Mouse (Mus musculus) brain, embryonic 18.5 days (tissue): ENCODE measurements around the gene Arhgef2.
"Not testable (repeated sequence)": the region's sequence is repeated elsewhere in the genome, so short reads cannot be mapped to it uniquely, and the experiment has no call there.

Experiments
- DNase-seq: peaks from one replicate; pipeline ENCODE4 v3.0.0-alpha.2; 2012; ENCODE audit warnings: low read depth, low spot score

Gene Arhgef2

DNA sequence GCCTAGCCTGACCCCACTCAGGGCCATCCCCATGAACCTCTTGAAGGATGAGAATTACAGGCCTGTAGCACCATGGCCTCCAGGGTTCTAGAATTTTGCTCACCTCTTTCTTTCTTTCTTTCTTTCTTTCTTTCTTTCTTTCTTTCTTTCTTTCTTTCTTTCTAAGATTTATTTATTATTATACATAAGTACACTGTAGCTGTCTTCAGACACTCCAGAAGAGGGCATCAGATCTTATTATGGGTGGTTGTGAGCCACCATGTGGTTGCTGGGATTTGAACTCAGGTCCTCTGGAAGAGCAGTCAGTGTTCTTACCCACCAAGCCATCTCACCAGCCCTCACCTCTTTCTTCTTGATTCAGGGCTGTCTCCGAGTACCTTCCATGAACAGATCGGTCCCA, at the start of gene Arhgef2:
Gene Arhgef2 (plus strand): TSS at position 301 of the 400 bp plus-strand sequence.
- not testable (repeated sequence) for DNase-seq

DNA sequence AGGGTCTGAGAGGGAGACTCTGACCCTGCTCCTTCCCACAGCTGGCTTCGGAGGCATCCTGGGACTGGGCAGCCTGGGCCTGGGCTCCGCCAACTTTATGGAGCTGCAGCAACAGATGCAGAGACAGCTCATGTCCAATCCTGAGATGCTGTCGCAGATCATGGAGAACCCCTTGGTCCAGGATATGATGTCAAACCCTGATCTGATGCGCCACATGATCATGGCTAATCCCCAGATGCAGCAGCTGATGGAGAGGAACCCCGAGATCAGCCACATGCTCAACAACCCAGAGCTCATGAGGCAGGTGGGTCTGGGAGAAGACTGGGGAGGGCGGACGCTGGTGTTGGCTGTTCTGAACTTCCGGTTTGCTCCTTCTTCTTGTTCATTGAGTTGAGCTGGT, 49.1 kb upstream of the Arhgef2 start:
- no peak for DNase-seq

DNA sequence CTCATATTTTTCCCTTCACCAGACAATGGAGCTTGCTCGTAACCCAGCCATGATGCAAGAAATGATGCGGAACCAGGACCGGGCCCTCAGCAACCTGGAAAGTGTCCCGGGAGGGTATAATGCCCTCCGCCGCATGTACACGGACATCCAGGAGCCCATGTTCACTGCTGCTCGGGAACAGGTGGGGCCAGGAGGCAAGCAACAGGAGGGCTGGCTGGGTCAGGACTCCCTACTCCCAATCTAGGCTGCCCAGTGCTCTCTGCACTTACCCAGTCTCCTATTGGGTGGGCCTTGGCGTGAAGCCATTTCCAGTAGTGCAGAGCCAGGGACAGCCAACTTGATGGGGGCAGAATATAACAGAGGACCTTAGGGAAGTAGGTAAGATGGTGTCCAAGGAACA, 46.2 kb upstream of the Arhgef2 start:
- no peak for DNase-seq

DNA sequence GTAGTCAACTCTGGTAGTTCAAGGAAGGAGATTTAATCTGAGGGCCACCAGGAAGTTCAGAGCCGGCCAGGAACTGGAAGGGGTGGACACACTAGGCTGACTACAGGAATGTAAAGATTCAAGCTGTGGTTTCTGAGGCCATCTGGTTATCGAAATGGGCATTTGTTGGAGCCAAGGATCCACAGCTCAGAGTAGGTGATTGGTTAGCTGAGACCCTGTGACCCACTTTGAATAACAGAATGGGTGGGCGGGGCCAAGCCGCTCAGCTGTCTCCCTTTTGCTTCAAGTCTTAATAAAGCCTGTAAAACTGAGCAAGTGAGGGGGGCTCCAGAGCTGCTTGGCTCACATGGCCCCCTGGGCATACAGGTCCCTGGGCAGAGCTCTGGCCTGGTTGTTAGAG, 43.8 kb upstream of the Arhgef2 start:
- no peak for DNase-seq

DNA sequence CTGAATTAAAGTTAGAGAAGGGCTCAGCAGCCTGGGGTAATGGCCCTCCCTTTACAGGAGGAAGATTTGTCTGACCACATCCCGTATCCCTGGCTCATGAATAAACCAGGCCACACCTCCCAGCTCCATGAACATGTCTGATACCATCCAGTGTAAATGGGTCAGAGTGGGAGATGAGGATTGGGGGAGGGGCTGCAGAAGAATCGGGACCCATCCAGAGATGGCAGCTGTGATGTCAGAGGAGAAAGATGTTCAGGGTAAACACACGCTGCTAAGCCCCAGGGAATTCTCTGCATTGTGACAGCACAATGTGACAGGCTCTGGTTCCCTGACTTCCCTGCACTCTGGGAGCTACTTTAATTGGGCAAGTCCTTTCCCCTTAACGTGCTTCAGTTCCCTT, 42.3 kb upstream of the Arhgef2 start:
- no peak for DNase-seq

DNA sequence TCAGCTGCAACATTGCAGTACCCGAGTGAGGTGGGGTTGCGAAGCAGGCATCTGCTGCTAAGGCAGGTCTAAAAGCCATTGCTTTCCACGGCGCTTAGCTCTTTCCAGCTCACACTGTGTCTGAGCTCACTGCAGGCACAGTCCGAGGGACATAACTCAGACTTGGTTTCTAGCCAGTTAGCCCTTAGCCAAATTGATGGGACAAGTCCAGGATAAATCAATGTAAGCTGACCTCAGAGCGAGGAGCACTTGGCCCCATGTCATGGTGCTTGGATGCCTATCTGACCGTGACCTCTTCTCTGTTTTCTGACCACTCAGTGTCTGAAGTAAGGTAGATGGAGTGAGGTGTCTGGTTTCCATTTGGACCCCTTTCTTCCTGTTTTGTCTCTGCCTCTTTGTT, 41.8 kb upstream of the Arhgef2 start:
- DNase-seq: no peak

DNA sequence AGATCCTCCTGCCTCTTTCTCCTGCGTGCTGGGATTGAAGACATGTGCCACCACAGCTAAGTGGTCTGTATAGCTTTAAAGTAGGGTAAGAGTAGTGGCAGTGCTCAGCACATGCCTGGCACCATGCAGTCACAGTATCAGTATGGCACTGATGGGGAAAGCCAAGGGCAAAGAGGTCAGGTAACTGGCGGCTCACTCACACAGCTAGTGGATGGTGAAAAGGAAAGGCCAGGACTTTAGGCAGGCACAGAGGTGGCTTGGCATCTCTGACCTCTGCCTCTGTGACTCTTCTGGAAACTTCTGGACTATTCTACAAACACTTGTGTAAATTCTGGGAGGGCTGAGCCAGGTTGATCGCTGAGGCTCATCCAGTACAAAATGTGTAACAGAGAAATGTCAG, 39.6 kb upstream of the Arhgef2 start:
- DNase-seq: no peak

DNA sequence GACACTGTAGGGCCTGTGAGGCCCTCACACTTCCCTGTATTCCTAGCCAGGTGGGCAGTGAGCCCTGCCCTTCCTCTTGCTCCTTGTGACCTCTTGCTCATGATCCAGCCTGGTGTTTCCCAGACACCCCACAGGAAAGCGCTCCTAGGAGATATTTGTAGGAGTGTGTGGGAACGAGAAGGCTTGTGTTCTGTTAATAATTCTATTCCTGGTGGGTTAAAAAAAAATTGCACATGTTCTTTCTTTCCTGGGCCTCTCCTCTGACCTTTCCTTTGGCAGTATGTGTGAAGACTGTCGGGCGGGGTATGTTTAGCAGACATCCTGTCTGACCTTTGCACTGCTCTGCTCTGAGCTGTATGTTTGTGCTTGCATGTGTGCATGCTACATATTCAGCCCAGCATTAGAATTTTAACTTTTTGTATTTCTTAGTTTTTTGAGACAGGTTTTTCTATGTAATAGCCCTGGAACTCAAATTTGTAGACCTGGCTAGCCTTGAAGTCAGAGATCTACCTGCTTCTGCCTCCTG, 39.2 kb upstream of the Arhgef2 start:
- no peak for DNase-seq

DNA sequence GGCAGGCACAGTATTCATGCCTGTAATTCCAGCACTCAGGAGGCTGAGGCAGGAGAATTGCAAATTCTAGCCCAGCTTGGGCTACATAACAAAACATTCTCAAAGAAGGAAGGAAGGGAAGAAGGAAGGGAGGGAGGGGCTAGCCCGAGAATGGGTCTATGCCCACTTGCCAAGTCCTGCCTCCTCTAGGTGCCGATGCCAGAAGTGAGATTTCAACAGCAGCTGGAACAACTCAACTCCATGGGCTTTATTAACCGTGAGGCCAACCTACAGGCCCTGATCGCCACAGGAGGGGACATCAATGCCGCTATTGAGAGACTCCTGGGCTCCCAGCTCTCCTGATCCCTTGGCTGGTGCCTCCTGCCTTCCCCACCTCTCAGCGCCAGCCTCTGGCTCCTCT, 37.9 kb upstream of the Arhgef2 start:
- DNase-seq: no peak

DNA sequence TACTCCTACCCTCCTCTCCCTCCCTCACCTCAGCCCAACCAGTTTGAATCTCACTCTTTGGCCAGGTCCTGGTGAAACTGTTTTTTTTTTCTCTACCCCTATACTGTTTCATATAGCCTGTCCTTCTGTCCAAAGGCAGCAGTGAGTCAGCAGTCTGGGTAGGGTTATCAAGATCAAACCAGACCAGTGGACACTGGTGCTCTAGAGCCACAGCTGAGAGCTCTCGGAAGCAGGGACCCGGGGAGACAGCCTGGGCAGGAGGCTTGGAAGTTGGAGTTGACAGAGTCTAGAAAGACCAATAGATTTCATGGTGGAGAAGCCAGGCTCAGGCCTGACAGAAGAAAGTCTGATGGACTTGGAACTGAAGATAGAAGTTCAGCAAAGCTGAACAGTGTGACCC, 37.2 kb upstream of the Arhgef2 start:
- no peak for DNase-seq

DNA sequence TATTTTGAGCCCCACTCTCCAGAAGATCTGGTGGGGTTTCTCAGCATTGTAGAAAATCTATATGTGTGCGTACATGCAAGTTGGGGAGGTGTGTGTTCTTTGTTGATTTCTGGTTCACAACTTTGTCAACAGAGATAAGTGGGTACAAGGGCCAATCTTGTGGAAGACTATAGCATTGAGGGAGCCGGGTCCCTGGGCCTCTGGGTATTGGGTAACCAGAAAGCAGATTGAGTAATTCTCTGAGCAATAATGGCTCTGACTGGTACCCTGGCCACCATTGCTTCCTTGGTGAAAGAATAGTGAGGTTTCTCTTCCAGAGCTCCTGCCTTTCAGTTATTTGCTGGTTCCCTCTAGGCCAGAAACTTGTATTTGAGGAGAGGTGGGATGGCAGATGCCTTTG, 36.7 kb upstream of the Arhgef2 start:
- DNase-seq: no peak

DNA sequence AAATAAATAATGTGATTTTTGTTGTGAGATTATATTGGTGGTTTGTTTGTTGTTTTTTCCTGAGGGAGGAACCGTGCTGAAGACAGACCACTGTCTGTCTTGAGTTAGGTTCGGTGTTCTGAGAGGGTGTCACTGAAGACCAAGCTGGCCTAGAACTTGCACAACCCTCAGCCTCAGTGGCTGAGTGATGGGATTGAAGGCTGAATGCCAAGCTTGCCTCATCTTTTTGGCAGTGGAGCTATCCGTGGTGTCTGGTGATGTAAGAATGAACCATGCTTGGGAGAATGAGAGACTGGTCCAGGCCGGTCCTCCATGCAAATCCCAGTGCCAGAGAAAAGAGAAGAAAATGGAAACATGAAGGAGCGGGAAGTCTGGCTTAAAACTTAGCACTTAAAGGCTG, 36.1 kb upstream of the Arhgef2 start:
- DNase-seq: no peak

DNA sequence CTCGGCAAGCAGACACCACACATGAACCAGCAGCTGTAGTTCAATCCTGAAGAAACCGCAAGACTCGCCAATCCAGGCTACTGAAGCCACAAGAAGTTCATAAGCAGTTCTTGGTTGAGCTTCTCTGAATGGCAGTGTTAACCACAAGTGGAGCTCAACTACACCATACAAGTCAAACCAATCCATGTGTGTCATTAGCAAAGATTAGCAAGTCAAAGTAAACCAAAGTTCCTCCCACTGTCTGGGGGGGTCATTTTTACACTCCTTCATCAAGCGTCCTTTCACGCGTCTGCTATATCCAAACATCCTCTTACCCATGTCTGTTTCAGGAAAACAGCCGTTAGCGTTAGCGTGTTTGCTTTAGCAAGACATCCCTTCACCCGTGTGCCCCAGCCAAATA, 35.4 kb upstream of the Arhgef2 start:
- DNase-seq: no peak

DNA sequence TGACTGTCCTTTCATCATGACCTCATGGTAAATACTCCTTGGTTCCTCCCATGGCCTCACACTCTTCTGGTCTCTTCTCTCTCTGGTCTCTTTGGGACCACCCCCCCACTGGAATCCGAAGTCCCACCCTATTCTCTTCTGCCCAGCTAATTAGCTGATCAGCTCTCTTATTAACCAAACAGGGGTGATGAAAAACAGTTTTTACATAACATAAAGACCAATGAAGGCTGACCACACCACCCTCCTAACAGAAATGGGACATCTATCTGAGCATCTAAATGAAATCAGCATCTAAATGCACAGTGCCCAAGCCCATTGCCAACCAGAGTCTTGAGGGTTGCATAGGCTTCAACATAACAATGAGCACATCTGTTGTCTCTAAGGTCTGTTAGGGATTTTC, 33.9 kb upstream of the Arhgef2 start:
- DNase-seq: no peak

DNA sequence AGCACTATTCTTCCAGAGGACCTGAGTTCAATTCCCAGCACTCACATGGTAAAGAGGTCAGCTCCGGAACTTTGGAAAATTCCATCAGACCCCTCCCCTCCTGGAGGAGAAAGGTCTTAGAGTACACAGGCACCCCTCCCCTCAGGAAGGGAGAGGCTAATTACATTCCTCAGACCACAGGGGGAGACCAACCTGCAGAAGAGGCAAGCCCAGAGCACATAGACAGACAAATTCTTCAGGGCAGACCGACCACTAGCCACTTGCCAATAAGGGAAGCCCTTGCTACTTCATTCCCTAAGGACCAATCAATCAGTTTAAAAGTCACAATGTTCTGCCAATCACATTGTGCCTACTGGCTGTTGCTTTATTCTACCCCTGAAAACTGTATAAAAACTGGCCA, 32.9 kb upstream of the Arhgef2 start:
- no peak for DNase-seq

DNA sequence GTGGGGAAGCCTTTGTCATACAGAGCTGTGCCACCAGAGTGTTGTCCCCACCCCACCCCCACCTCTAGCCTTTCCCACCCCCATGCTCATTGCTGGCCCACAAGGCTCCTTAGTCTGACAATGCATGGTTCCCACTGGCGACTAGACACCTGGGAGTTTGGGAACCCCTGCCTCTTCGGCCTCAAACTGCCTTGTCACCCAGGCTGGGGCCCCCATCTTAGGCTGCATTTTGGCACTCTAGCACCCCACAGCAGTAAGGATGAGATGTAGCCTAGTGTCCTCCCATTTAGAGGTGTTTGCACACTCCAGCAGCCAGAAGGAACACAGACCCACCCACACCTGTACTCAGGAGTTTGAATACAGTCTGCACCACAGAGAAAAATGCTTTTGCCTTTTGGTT, 32.0 kb upstream of the Arhgef2 start:
- no peak for DNase-seq

DNA sequence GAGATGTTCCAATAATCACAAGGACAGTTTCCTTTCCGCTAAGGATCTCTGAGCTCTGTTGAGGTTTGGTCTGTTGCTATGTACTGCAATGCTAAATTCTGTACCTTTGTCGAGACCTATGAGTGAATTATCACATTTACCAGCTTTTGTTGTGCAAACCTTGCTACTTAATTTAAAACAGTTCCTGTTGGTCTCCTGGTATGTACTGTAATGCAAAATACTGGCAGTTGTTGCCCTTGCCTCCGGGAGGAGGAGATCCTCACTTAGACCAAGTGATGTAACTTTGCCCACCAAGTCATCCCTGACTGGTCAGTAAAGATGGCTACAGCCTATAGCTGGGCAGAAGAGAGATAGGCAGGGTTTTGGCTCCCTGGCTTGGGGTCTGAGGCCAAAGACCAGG, 30.2 kb upstream of the Arhgef2 start, which contains the start of gene Ssr2:
Gene Ssr2 (plus strand): TSS at position 337 of the 400 bp plus-strand sequence.
- DNase-seq: no peak

DNA sequence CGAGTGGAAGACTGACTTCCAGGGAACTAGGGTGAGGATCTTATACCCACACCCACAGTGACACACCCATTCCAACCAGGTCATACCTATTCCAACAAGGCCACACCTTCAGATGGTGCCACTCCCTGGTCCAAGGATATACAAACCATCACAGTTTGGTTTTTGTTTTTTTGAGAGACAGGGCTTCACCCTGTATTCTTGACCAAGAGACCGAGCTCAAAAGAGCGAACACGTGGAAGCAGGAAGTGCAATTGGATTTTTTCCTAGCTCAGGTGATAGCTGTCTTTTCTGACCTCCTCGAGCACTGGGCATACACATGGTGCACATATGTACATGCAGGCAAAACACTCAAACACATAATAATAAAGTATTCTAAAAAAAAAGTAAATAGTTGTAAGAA, 27.9 kb upstream of the Arhgef2 start:
- not testable (repeated sequence) for DNase-seq

DNA sequence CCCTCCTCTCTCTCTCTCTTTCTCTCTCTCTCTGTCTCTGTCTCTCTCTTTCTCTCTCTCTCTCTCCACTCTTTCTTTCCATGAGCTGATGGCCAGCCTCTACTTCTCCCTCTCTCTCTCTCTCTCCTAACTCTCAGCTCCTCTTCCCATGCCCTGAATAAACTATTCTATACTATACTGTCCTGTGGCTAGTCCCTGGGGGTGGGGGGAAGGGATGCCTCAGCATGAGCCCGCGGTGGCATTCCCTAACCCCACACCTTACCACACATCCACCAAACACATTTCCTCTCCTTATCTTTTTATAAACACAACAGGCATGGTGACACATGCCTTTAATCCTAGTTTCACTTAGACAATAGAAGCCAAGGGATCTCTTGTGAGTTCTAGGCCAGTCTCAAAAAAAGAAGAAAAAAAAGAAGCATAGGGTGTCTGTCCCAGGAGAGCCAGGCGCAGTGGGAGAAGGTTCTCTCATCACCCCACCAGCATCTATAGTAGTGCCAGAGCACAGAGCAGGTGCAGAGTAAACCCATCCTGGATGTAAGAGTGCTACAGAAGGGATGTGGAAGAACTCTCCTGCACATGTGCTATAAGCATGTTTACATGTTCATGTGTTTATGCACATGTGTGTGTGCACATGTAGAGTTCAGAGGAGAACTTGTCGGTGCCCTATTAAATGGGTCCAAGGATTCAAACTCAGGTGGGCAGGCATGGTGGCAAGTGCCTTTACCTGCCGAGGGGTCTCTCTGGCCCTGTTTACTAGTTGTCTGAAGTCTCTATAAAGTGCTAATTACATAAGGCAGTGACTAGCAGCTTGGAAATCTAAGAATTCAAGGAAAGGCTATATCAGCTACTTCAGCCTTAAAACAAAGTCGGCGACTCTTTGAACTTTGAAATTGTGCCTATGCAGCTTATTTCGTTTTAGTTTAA, 27.0 kb upstream of the Arhgef2 start:
- no peak for DNase-seq

DNA sequence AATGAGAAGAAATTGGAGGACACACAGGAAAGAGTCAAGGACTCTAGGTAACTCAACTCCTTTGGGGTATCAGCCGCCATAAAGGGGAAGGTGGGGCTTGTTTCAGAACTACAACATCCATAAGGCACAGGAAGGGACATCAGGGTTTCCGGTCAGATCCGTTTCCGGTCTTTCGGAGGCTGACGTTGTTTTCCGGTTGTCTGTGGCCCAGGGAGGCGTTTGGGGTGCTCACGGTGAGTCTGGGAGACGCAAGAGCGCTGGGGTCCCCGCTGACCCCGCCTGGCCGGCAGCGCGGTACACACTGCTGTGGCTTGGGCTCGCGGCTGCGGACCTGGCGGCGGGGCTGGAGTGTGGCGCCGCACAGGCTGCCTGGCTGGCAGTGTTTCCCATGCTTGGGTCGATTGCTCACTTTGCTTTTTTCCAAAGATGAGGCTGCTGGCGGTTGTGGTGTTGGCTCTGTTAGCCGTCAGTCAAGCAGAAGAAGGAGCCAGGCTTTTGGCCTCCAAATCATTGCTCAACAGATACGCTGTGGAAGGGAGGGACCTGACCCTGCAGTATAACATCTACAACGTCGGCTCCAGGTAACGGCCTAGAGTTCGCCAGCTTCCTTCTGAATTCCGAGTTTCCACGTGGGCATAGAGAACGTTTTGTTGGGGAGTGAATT, 26.2 kb upstream of the Arhgef2 start:
- DNase-seq: peak; percentile 52

DNA sequence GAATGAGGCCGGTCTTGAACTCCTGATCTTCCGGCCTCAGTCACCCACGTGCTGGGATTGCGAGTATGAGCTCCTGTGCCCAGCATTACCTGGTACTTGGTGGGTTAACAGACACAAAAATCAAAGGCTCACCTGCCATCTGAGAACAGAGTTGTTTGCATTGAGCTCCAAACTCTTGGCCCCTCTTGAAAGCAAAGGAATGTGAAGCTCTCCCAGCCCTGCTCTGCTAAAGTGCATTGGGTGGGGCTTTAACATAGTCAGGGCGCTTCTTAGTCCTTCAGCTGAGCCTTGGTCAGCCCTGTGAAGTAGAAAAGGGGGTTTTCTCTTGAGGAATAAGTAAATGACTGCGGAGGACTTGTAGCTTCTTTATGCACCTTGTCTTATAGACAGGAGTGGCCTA, 20.0 kb upstream of the Arhgef2 start:
- DNase-seq: no peak

DNA sequence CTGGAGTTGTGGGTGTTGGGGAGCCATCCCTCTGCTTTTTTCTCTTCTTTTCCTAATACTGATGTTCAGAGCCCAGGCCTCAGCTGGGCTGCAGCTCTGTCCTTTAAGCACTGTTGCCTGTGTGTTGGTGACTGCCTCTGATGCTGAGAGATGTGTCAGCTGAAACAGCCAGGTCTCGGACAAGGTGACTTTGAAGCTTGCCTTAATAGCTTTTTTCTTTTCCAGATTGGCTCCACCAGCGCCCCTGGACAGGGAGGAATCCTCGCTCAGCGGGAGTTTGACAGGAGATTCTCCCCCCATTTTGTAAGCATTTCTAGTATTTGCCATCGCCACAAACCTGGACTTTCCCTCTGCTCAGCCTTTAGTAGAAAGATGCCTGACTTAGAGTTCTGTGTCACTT, 19.1 kb upstream of the Arhgef2 start:
- no peak for DNase-seq

DNA sequence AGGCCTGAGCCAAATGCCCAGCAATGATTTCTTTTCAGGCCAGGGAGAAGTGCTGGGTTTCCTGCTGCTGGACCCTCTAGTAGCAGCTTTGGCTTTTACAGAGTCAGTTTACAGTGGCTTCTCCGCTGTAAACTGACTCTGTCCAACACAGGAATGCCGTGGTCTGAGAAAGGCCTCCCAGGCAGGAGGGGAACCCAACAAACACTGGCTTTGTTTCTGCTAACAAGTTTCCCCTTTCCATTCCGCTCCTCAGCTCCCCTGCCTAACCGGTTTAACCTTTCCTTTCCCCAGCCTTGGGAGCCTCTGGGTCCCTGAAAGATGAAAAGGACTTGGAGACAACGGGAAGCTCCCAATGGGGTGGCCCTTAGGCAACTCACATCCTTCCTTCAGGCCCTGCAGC, 15.5 kb upstream of the Arhgef2 start:
- DNase-seq: no peak
